Mouse (Mus musculus): ENCODE results near the gene Iqcf3.

DNA sequence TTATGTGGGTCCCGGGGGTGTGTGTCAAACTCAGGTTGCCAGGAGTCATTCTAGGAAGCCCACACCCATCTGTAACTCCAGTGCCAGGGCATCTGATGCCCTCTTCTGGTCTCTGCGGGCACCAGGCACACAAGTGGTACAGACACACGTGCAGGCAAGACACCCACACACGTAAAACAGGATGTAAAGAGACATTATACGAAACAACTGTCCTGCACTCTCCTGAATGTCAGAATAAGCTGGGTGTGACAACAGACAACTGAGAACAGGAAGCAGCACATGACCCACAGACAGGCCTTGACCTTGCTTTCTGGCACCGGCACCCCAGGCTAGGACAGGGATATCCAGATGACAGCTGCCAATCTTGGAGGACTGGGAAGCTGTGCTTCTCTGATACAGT is 92.1 kb downstream of the Iqcf3 start:
- TF ChIP-seq TAL1 (IDR thresholded peaks at IDR 0.05; ENCODE audit: low read length) (no peak), GATA1 (IDR thresholded peaks at IDR 0.05; ENCODE audit: low read length) (no peak)
